Mouse (Mus musculus) embryonic facial prominence, embryonic 12.5 days (tissue): ENCODE measurements at regions not wholly inside any gene's neighbourhood (a gene's known extent, or its start where the extent isn't known, plus 50 kb on each side); places are given as distances from the start of the nearest gene placed in this dataset.

Experiments used
- ATAC-seq: fragments of 200-750 bp; cut with Nextera tagmentation; 2 replicates; pipeline ENCODE4 v1.8.0; 2017; ENCODE audit not compliant: insufficient number of reproducible peaks, insufficient read depth, low FRiP score, low TSS enrichment
- H3K27ac ChIP-seq: fragments of 300-500 bp; sonication (generic); 2 replicates; pipeline ENCODE4 v1.5.1; 2016; ENCODE audit warnings: mild to moderate bottlenecking
- H3K27me3 ChIP-seq: fragments of 300-500 bp; sonication (generic); 2 replicates; pipeline ENCODE4 v1.6.1; 2016; ENCODE audit warnings: mild to moderate bottlenecking, moderate library complexity
- H3K36me3 ChIP-seq: fragments of 300-500 bp; sonication (generic); 2 replicates; pipeline ENCODE4 v1.6.1; 2016; ENCODE audit warnings: mild to moderate bottlenecking
- H3K4me1 ChIP-seq: fragments of 300-500 bp; sonication (generic); 2 replicates; pipeline ENCODE4 v1.6.1; 2016
- H3K4me2 ChIP-seq: fragments of 300-500 bp; sonication (generic); replicated peaks from 2 replicates; pipeline ENCODE4 v1.6.1; 2016; ENCODE audit warnings: mild to moderate bottlenecking, moderate library complexity
- H3K4me3 ChIP-seq: fragments of 300-500 bp; sonication (generic); 2 replicates; pipeline ENCODE4 v1.5.1; 2016; ENCODE audit warnings: mild to moderate bottlenecking
- H3K9ac ChIP-seq: fragments of 300-500 bp; sonication (generic); 2 replicates; pipeline ENCODE4 v1.6.1; 2016; ENCODE audit warnings: mild to moderate bottlenecking, moderate library complexity
- H3K9me3 ChIP-seq: fragments of 300-500 bp; sonication (generic); 2 replicates; pipeline ENCODE4 v1.6.1; 2016; ENCODE audit warnings: mild to moderate bottlenecking, moderate library complexity
- WGBS: fragments of 180-500 bp; shearing (Covaris S2); methylation state at CpG from one replicate; pipeline ENCODE4 v1.1.7; 2016; 5-methylcytosine and 5-hydroxymethylcytosine counted together

GRCm38 (mm10) chr10:24357636-24358035 is 134.3 kb downstream of the Moxd1 start:
- Histone ChIP-seq H3K4me2 (no peak overlapping the region), H3K36me3 (no peaks in the 10 kb centered on the region), H3K9ac (no peak overlapping the region), H3K4me3 (no peak overlapping the region), H3K27me3 (no peaks in the 10 kb centered on the region), H3K9me3 (no peaks in the 10 kb centered on the region), H3K4me1 (no peaks in the 10 kb centered on the region), H3K27ac (no peak overlapping the region)
- no peak for ATAC-seq
- 9% methylated on average over 3 of the region's 3 CpGs for WGBS

DNA sequence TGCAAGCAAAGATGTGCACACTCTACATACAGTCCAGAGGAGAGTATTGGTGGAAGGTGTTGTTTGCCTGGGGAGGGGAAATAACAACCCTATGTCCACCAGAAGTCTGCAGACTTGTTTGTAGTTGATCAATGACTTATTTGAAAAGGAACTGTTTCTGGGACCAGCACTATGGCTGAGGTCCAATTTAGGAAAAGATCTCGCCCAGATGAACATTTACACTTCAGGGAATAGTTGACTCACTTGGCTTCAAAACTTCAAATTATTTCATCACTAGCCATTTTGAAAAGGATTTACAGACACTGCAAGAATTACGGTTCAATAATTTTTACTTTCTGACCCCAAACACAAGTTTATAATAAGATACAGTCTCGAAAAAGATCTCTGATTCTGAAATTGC is 138.1 kb downstream of the Moxd1 start:
- H3K4me1 ChIP-seq, result peaks cover 12% of the 10 kb centered on the region
- ATAC-seq, result no peak
- H3K4me3 ChIP-seq, result no peak overlapping the region
- no peak overlapping the region for H3K9ac ChIP-seq
- H3K9me3 ChIP-seq, result no peaks in the 10 kb centered on the region
- no peak overlapping the region for H3K27ac ChIP-seq
- 81% methylated on average over 3 of the region's 3 CpGs for WGBS
- H3K27me3 ChIP-seq, result no peaks in the 10 kb centered on the region
- H3K36me3 ChIP-seq, result no peaks in the 10 kb centered on the region
- H3K4me2 ChIP-seq, result no peak overlapping the region

DNA sequence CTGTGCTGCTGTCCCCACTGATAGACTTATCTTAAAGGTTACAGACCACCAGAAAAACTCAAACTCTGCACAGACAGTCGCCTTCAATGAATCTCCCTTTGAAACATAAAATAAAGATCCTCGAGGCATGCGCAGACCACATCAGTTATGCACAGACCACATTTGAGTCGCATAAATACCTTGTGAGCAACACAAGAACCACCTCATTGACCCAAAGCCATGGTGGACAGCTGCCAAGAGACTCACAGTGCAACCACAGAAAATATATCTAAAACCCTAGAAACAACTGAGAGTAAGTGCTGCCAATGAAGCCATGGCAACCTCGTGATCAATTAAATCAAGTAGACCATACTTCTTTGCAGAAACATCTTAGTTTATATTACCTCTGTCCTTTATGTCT is 142.1 kb downstream of the Moxd1 start:
- no peak overlapping the region for H3K4me3 ChIP-seq
- no peak for ATAC-seq
- no peak overlapping the region for H3K4me2 ChIP-seq
- WGBS, result 66% methylated on average over 5 of the region's 5 CpGs
- H3K27ac ChIP-seq, result peak overlapping the region; percentile 37; the same call in 1 of the 2 replicates
- no peaks in the 10 kb centered on the region for H3K9me3 ChIP-seq
- H3K36me3 ChIP-seq, result no peaks in the 10 kb centered on the region
- no peaks in the 10 kb centered on the region for H3K27me3 ChIP-seq
- H3K4me1 ChIP-seq, result peaks cover 12% of the 10 kb centered on the region
- H3K9ac ChIP-seq, result no peak overlapping the region

DNA sequence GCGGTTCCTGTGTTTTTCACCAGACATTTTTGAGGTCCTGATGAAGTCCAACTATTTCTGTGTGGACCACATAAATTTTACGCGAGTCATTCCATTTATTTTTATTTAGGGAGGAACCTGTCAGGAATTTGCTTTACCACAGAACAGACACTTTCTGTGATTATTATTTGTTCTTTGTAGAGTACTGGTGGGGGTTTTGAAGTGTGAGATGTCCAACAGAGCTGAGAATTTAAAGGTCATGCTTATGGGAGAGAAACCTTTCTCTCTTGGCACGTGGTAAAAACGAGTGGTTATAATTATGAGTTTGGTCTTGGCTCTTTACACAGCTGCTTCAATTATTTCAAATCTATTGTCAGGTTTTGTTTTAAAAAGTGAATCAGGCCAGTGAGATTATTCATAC is 143.7 kb downstream of the Moxd1 start:
- 73% methylated on average over 5 of the region's 5 CpGs for WGBS
- no peak overlapping the region for H3K27ac ChIP-seq
- no peak for ATAC-seq
- H3K9me3 ChIP-seq, result no peaks in the 10 kb centered on the region
- no peak overlapping the region for H3K4me3 ChIP-seq
- H3K36me3 ChIP-seq, result no peaks in the 10 kb centered on the region
- peaks cover 12% of the 10 kb centered on the region for H3K4me1 ChIP-seq
- no peaks in the 10 kb centered on the region for H3K27me3 ChIP-seq
- H3K4me2 ChIP-seq, result no peak overlapping the region
- no peak overlapping the region for H3K9ac ChIP-seq

DNA sequence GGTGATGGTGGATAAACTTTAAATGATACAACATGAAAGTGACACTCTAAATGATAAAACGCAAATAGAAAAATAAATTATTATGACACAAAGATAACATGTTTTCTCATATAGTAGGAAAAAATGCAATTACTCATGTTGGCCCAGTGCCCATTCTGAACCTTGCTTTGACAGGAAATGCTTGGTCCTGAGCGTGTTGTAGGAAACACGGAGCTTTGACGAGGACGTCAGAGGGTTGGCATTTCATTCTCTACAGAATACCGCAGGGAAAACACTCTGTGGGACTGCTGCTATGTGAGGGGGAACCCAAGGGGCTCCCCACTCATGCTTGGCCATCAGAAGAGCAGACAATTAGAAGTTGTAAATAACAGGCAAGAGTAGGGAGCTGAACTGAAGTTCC is 150.6 kb downstream of the Moxd1 start:
- Histone ChIP-seq H3K9ac (no peak overlapping the region), H3K36me3 (no peaks in the 10 kb centered on the region), H3K27me3 (no peaks in the 10 kb centered on the region), H3K4me2 (no peak overlapping the region), H3K27ac (no peak overlapping the region), H3K9me3 (no peaks in the 10 kb centered on the region), H3K4me1 (no peaks in the 10 kb centered on the region), H3K4me3 (no peak overlapping the region)
- no peak for ATAC-seq
- 64% methylated on average over 6 of the region's 6 CpGs for WGBS

DNA sequence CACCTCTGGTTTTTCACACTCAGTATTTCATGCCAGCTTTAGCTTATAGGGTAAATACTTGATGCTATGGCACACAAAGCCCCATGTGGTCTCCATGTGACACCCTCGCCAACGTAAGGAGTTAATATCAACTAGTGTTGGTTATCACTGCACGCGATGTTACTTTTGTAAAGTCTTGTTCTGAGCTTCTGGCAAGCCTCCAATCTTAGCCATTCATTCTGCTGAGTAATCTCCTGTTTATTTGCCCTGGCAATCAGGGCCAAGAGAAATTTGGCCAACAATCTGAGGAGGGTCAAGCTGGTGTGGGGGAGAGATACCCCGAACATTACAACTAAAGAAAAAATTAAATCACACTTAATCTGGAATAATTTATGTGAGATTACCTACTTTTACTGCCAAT is 156.0 kb downstream of the Moxd1 start:
- no peak for ATAC-seq
- no peaks in the 10 kb centered on the region for H3K27me3 ChIP-seq
- no peak overlapping the region for H3K27ac ChIP-seq
- H3K36me3 ChIP-seq, result no peaks in the 10 kb centered on the region
- no peak overlapping the region for H3K4me2 ChIP-seq
- WGBS, result 83% methylated on average over 5 of the region's 5 CpGs
- H3K4me3 ChIP-seq, result no peak overlapping the region
- no peaks in the 10 kb centered on the region for H3K9me3 ChIP-seq
- 0 out of 2 replicates have a peak, but pooled peaks cover 6% of the 10 kb centered on the region for H3K4me1 ChIP-seq
- no peak overlapping the region for H3K9ac ChIP-seq

GRCm38 (mm10) chr10:24380478-24381273 is 157.4 kb downstream of the Moxd1 start:
- H3K27ac ChIP-seq, result no peak overlapping the region
- H3K9ac ChIP-seq, result no peak overlapping the region
- 72% methylated on average over 4 of the region's 4 CpGs for WGBS

DNA sequence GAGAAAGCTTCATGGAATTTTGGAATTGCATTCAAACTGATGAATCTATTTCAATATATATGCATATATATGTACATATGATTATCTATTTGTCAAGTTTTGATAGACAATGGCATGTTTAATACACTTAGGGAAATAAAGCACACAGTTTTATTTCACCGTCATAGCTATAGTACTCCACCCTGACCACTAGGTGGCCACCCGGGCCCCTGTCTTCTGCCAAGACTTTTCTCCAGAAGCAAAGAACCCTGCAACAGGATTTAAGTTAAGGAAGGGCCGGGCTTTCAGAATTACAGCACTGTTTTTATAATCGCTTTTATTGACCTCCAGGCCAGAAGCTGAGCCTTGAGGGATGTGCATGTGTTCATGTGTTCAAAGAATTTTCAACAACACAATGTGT is 158.6 kb downstream of the Moxd1 start:
- no peak overlapping the region for H3K4me3 ChIP-seq
- H3K9me3 ChIP-seq, result no peaks in the 10 kb centered on the region
- no peaks in the 10 kb centered on the region for H3K36me3 ChIP-seq
- H3K9ac ChIP-seq, result no peak overlapping the region
- H3K4me2 ChIP-seq, result no peak overlapping the region
- H3K27me3 ChIP-seq, result no peaks in the 10 kb centered on the region
- no peak overlapping the region for H3K27ac ChIP-seq
- 31% methylated on average over 4 of the region's 4 CpGs for WGBS
- no peak for ATAC-seq
- 0 out of 2 replicates have a peak, but pooled peaks cover 7% of the 10 kb centered on the region for H3K4me1 ChIP-seq

More at GRCm38 (mm10) chr10:24380478-24381273, 157.4 kb downstream of the Moxd1 start:
- Histone ChIP-seq H3K4me2 (no peak overlapping the region), H3K9me3 (no peaks in the 10 kb centered on the region), H3K4me1 (0 out of 2 replicates have a peak, but pooled peaks cover 7% of the 10 kb centered on the region), H3K36me3 (no peaks in the 10 kb centered on the region), H3K4me3 (no peak overlapping the region), H3K27me3 (no peaks in the 10 kb centered on the region)
- ATAC-seq, result no peak

DNA sequence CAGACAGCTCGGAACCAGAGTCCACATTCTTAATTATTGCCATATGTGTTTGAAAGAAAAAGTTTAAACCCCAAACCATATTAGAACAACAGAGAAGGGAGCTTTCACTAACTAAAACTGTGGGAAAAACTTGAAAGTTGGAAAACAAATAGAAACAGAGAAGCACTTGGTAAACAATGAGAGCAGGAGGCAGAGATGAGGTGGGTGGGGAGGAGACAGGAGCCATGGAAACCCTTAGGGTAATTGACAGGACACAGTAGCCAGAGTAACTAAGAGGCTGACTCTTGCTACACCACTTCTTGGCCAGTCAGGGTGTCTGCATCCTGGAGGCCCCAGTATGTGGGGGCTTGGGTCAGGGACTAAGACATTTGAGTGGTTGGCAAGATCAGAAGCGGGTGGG is 160.7 kb downstream of the Moxd1 start:
- Histone ChIP-seq H3K9me3 (no peaks in the 10 kb centered on the region), H3K27ac (no peak overlapping the region; the same call in 1 of the 2 replicates), H3K27me3 (no peaks in the 10 kb centered on the region), H3K36me3 (no peaks in the 10 kb centered on the region), H3K4me2 (no peak overlapping the region), H3K4me1 (0 out of 2 replicates have a peak, but pooled peaks cover 7% of the 10 kb centered on the region), H3K9ac (no peak overlapping the region), H3K4me3 (no peak overlapping the region)
- WGBS, result 45% methylated on average over 2 of the region's 2 CpGs
- ATAC-seq, result no peak

GRCm38 (mm10) chr10:24388229-24388628 is 164.9 kb downstream of the Moxd1 start:
- H3K36me3 ChIP-seq, result no peaks in the 10 kb centered on the region
- no peak overlapping the region for H3K4me2 ChIP-seq
- H3K27ac ChIP-seq, result no peak overlapping the region
- no peak for ATAC-seq
- WGBS, result 36% methylated on average over 2 of the region's 2 CpGs
- no peak overlapping the region for H3K9ac ChIP-seq
- H3K27me3 ChIP-seq, result no peaks in the 10 kb centered on the region
- 0 out of 2 replicates have a peak, but pooled peaks cover 7% of the 10 kb centered on the region for H3K4me1 ChIP-seq
- no peak overlapping the region for H3K4me3 ChIP-seq
- H3K9me3 ChIP-seq, result no peaks in the 10 kb centered on the region

DNA sequence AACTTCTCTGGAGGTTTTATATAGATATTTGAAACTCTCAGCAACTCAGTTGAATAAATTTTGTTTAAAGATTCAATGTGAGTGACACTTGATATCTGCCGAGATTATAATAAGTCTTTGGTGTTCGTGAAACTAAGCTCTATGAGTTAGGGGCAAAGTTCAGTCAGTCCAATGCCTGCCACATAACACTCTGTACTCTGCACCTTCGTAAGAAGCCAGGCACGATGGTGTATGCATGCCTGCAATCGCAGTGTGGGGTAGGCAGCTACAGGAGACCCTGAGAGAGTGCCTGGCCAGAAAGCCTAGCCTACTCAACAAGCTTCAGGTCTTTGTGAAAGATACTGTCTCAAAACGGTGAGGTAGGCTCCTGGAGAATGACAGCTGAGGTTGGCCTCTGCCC is 167.7 kb downstream of the Moxd1 start:
- ATAC-seq, result no peak
- H3K36me3 ChIP-seq, result no peaks in the 10 kb centered on the region
- no peaks in the 10 kb centered on the region for H3K4me1 ChIP-seq
- H3K4me2 ChIP-seq, result no peak overlapping the region
- H3K27ac ChIP-seq, result no peak overlapping the region
- 72% methylated on average over 6 of the region's 6 CpGs for WGBS
- H3K27me3 ChIP-seq, result no peaks in the 10 kb centered on the region
- no peak overlapping the region for H3K9ac ChIP-seq
- no peaks in the 10 kb centered on the region for H3K9me3 ChIP-seq
- H3K4me3 ChIP-seq, result no peak overlapping the region

- Histone ChIP-seq H3K27ac (no peak overlapping the region), H3K4me2 (no peak overlapping the region), H3K4me1 (no peaks in the 10 kb centered on the region), H3K9me3 (no peaks in the 10 kb centered on the region), H3K4me3 (no peak overlapping the region), H3K9ac (no peak overlapping the region), H3K27me3 (no peaks in the 10 kb centered on the region), H3K36me3 (no peaks in the 10 kb centered on the region)
- WGBS, result 76% methylated on average over 3 of the region's 3 CpGs
- no peak for ATAC-seq
Observed at GRCm38 (mm10) chr10:24392066-24392465, 168.7 kb downstream of the Moxd1 start.
